Mouse (Mus musculus): ENCODE data around the gene Perm1.

- TF ChIP-seq EP300 (IDR thresholded peaks at IDR 0.05; ENCODE audit: insufficient read depth, low read depth, low read length) = no peak
- no peak for TF ChIP-seq POLR2A (IDR thresholded peaks at IDR 0.05; ENCODE audit: insufficient read depth, low read length)
These were observed 18.4 kb downstream of the Perm1 start for GRCm38 (mm10) chr4:156234021-156234501.

Measured in ES-Bruce4 (cell line).